Mouse (Mus musculus) adrenal gland, postnatal 14 days (tissue): Measurements from ENCODE around the gene Cdkn2c. TPM values are rescaled to one million over a fixed set of nuclear protein-coding genes. Genes with fewer than 3 reads are reported as not detected.
"Not testable (repeated sequence)": the region's sequence is repeated elsewhere in the genome, so short reads cannot be mapped to it uniquely, and the experiment has no call there.

Source experiments
- DNase-seq: peaks from one replicate; pipeline ENCODE4 v3.0.0; 2021; ENCODE audit warnings: mixed read lengths
- long read RNA-seq, 2 experiments: library from polyadenylated mRNA; stranded (forward); transcript quantifications; one replicate each; pipeline ENCODE4 v2.0.0; 2021
- total RNA-seq: library from RNA; stranded (reverse); gene quantifications from 2 replicates; pipeline ENCODE4 v1.2.3, GENCODE M21; 2021

The Cdkn2c gene
- total RNA-seq: 49.8 and 64.3 TPM in 2 replicates
- long read RNA-seq, experiment 1, transcript Cdkn2c-202 (3 exons, 2,471 nt): major isoform, 57 of 100 reads
- long read RNA-seq, experiment 1, transcript Cdkn2c-201 (2 exons, 1,106 nt): minor isoform, 40 of 100 reads
- long read RNA-seq, experiment 1, partial matches to known transcripts: 0 of 100 reads
- long read RNA-seq, experiment 1, other reads (novel, unspliced or antisense): 3 of 100 reads
- long read RNA-seq, experiment 2, transcript Cdkn2c-202 (3 exons, 2,471 nt): minor isoform, 34 of 75 reads
- long read RNA-seq, experiment 2, transcript Cdkn2c-201 (2 exons, 1,106 nt): major isoform, 36 of 75 reads
- long read RNA-seq, experiment 2, partial matches to known transcripts: 3 of 75 reads
- long read RNA-seq, experiment 2, other reads (novel, unspliced or antisense): 2 of 75 reads

- DNase-seq: peak; percentile 94
Observed at GRCm38 (mm10) chr4:109666461-109667269, at the start of gene Cdkn2c. Gene Cdkn2c, minus strand, starts transcription at chr4:109667189.

- DNase-seq: no peak
Observed at GRCm38 (mm10) chr4:109705349-109705748, 38.4 kb upstream of the Cdkn2c start.

DNA sequence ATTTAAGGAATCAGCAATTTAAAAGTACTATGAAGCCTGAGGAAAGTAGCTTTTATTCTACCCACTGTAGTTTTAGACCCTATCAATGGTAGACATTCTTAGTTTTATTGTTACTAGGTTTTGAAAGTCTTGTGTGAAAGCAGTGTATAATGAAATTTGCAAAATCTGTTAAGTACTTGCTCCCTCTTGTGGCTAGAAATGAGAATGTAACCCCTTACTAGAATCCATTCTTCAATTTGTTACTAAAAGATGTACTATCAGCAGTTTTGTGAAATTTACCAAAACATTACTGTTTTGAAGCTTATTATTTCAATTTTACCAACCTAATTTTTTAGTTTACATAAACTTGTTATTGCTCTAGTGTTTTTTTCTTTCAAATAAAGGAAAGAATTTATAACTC lies 36.6 kb upstream of the Cdkn2c start:
- no peak for DNase-seq

GRCm38 (mm10) chr4:109700727-109701126 lies 33.7 kb upstream of the Cdkn2c start:
- not testable (repeated sequence) for DNase-seq

DNA sequence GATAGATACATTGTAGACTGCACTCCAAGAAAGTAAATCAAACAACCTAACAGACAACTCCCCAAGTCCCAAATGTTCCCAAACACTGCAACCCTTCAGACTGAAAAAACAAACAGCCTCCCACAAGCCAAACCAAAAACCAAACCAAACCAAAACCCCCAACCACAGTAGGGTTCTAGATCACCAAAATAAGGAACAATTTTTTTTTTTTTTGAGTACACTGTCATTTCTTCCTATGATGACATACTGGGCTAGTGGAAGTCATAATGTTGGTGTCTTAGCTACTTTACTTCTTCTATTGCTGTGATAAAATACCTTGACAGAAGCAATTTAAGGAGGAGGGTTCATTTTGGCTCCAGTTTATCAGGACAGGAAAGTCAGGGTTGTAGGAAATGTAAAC lies 25.7 kb upstream of the Cdkn2c start:
- DNase-seq: no peak

- no peak for DNase-seq
Observed at GRCm38 (mm10) chr4:109683561-109683960, 16.6 kb upstream of the Cdkn2c start.

DNA sequence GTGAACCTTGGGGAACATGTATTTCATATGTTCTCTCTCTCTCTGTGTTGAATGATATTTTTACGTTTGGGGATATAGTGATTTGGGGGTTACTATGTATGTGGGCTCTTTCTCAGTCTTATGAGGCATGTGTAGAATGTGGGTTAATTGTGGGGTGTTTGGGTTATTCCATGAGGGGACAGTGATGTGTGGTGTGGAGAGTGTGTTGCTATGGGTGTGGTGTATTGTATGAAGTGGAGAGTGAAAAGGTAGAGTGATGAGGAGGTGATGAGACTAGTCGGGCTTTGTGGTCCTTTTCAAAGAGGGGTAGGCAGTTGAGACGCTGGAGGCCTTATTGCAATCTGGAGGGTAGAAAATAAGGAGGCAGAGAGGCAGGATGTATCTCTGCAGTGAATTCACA lies 10.2 kb upstream of the Cdkn2c start:
- no peak for DNase-seq

GRCm38 (mm10) chr4:109676218-109677215 lies 9.5 kb upstream of the Cdkn2c start, which contains the start of gene Faf1:
Gene Faf1, plus strand, starts transcription at chr4:109676588.
- peak; percentile 99 for DNase-seq

DNA sequence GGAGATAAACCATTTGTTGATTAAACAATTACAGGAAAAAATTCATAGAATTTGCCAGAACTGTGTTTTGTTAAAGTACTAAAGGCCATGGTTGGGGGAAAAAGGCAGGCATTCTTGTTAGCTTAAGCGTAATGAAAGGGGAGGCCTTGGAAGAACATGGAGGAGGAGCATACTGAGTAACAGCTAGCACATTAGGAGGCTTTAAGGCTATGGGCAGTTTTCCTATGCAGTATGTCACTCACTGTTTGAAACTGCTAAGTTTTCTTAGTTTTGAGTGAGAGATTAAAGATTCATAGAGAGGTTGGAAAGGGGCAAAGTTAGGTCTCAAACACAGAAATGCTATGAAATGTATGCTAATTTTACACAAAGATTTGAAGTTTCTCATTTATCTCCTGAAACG lies 7.1 kb upstream of the Cdkn2c start:
- DNase-seq: no peak

DNA sequence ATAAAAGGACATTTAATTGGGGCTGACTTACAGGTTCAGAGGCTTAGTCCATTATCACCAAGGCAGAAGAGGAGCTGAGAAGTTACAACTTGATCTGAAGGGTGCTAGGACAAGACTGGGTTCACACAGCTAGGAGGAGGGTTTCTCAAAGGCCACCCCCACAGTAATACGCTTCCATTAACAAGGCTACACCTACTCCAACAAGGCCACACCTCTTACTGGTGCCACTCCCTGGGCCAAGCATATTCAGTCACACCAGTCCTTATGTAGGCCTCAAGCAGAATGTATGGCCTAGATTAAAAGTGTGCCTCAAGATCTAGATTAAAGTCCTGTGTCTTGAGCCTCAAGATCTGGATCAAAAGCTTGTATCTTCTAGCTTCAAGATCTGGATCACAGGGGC lies 5.0 kb upstream of the Cdkn2c start:
- DNase-seq: no peak

GRCm38 (mm10) chr4:109670213-109670612 lies 3.2 kb upstream of the Cdkn2c start:
- no peak for DNase-seq

DNA sequence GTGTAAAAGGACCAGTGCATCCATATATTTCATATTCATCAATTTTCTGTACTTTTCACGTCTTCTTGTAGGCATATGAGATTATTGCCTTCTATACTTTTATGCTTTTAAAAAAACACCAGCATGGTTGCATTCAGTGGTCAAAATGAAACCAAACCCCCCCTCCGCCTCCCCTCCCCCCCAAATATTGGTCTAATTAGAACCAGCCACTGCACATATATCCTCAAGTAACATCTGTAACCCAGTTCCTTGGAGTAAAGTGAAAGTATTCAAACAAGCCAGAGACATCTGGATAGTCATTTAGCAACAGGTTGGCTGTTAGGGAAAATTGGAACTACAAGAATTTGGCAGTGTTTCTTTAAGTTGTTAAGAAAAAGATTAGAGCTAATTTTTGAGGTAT lies 529 bp upstream of the Cdkn2c start:
- DNase-seq: no peak

DNA sequence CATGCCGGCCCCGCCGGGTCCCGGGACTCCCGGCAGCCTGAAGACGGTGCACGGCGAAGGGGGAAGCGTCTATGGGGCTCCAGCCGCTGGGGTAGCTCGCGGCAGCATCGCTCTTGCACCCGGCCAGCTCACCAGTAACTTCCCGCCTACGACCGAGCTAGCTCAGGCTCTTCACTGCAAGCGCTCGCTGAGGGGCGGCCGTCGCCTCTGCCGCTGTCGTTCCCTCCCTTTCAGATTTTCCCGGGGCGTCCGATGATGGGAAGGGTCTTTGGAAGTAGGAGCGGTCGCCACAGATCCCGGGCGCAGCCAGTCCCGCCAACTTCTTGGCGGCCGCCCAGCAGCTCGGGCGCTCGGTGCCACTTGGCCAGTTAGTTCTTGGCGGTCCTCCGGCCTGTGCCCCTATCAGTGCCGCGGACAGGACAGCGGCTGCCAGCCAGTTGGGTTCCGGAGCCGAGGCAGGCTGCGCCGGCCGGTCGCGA lies 968 bp downstream of the Cdkn2c start:
- peak; percentile 71 for DNase-seq

GRCm38 (mm10) chr4:109665101-109665981 lies 1.6 kb downstream of the Cdkn2c start:
- DNase-seq: peak; percentile 89

DNA sequence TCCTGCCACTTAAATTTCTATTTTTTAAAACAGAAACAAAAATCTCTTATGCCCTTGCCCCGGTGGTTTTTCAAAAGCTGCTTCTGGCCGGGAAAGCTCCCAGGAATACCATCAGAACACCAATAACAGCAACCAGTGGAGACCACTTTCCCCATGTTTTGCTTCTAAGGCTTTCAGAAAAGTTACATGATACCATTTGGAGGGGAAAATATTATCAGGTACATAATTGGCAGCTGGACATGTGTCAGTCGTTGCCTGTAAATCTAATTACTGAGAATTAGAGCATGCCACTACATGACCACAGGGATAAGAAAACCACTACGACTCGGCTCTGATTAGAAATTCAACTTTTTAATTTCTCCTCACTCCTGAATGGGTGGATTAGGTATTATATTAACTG lies 2.9 kb downstream of the Cdkn2c start:
- no peak for DNase-seq

GRCm38 (mm10) chr4:109662271-109662670 lies 4.7 kb downstream of the Cdkn2c start:
- no peak for DNase-seq

DNA sequence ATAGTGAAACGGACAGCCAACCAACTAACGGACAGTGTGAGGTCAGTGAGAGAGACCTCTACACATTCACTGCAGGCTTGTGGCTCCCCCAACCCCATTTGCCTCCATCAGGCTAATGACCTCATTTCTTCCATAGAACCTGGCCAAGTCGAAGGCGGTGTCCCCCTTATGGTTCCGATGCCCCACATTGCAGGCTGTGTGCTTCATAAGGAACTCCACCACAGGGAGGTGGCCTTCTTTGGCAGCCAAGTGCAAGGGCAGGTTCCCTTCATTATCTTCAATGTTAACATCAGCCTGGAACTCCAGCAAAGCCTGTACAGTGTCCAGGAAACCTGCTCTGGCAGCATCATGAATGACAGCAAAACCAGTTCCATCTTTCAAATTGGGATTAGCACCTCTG lies 5.8 kb downstream of the Cdkn2c start:
- DNase-seq: peak; percentile 7

DNA sequence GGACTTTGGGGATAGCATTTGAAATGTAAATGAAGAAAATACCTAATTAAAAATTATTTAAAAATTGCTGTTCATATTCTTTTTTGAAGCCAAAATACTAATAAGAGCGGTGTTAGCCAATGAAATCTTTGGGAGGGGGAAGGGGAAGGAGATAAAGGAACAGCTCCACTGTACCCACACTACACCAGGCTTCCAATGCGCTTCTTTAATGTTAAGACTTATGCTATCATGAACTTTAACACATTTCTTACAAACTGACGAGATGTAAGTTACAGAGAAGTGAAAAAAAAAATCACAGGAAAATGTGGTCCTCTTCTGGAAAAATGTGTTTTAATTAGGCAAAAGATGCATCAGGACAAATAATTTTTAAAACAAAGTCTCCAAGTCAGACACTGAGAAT lies 6.4 kb downstream of the Cdkn2c start:
- no peak for DNase-seq

- no peak for DNase-seq
Observed at GRCm38 (mm10) chr4:109659571-109659970, 7.4 kb downstream of the Cdkn2c start.

DNA sequence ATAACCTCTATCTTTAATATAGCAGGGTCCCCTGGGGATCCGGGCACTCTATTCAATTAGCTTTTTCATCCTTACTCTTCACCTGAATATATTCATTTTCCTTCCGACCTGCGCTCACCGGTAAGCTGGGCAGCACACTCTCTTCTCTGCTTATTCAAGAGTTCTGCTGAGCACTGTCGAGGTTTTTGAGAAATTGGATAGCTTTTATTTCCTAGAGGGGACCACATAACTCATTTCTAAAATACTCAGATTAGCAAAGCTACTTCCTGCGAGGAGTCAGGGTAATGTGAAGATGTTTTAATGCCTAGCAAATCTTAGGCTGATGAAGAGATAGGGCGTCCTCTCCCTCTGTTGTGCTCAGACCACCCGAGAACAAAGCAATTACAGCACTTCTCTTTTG lies 8.2 kb downstream of the Cdkn2c start:
- no peak for DNase-seq
